8 mouse cellular contexts compared by ENCODE assay signal in genomic region chr11:79214015-79214418, GRCm38 (mm10). TPM values are rescaled to one million over a fixed set of nuclear protein-coding genes. Genes with fewer than 3 reads are reported as not detected.
DNase-seq lines count a peak whose midpoint lies in the region; ATAC-seq and TF ChIP-seq lines count a peak whose summit lies in the region.

No protein-coding gene starts in this region.

- no peak overlapping the region for H3K4me2 ChIP-seq in hindbrain, embryonic 11.5 days (replicated peaks; ENCODE audit: low read depth, low read length)
- 0 out of 2 replicates have a peak overlapping the region, but pooled peaks have one; percentile 11 for H3K4me2 ChIP-seq in lung, postnatal 0 days (replicated peaks; ENCODE audit: low read depth, low read length)

- peak; percentile 74 for DNase-seq in MEL-GATA-1-ER (ENCODE audit: extremely low read depth, low read depth)
- DNase-seq in cerebellum, adult 8-10 months = peak; percentile 90
- peak; percentile 57 to 95 for DNase-seq in frontal cortex, adult 2 months (ENCODE audit: extremely low spot score in 1 of 2, low spot score in 1 of 2)
- DNase-seq in hindbrain, embryonic 11.5 days (ENCODE audit: low spot score) = peak; percentile 93
- DNase-seq in layer of hippocampus, postnatal 10 days (ENCODE audit: low spot score in 2 of 2) = peak; percentile 96
- DNase-seq in lung, postnatal 0 days (ENCODE audit: low spot score) = peak; percentile 97
- DNase-seq in ovary, postnatal 10 days (ENCODE audit: low spot score) = peak; percentile 98
- DNase-seq in thymus, postnatal 10 days (ENCODE audit: low spot score in 2 of 2) = peak; percentile 83 to 96

- peak; percentile 51; the same call in 1 of the 2 replicates for ATAC-seq in hindbrain, embryonic 11.5 days (ENCODE audit: low FRiP score)
- ATAC-seq in lung, postnatal 0 days = peak; percentile 97

- TF ChIP-seq EP300 in lung, postnatal 0 days (IDR thresholded peaks at IDR 0.05) = peak; percentile 98

- H3K9ac ChIP-seq in hindbrain, embryonic 11.5 days (ENCODE audit: low read depth, low read length) = no peak overlapping the region
- no peak overlapping the region for H3K9ac ChIP-seq in lung, postnatal 0 days (replicated peaks; ENCODE audit: low read depth)

- TF ChIP-seq CTCF in lung, postnatal 0 days (IDR thresholded peaks at IDR 0.05) = peak; percentile 99

- no peak overlapping the region for H3K27ac ChIP-seq in hindbrain, embryonic 11.5 days (ENCODE audit: low read depth, low read length)
- peak overlapping the region; percentile 79 for H3K27ac ChIP-seq in lung, postnatal 0 days (ENCODE audit: low read length)

- no peak overlapping the region for H3K4me3 ChIP-seq in hindbrain, embryonic 11.5 days (ENCODE audit: low read depth, low read length)
- no peak overlapping the region for H3K4me3 ChIP-seq in lung, postnatal 0 days (ENCODE audit: low read depth, low read length)

- no peaks in the 10 kb centered on the region for H3K36me3 ChIP-seq in hindbrain, embryonic 11.5 days (ENCODE audit: control insufficient read depth, insufficient read depth, low read length)
- H3K36me3 ChIP-seq in lung, postnatal 0 days (ENCODE audit: insufficient read depth, low read length) = no peaks in the 10 kb centered on the region

- H3K9me3 ChIP-seq in hindbrain, embryonic 11.5 days (ENCODE audit: control insufficient read depth, low read length) = no peaks in the 10 kb centered on the region
- H3K9me3 ChIP-seq in lung, postnatal 0 days (ENCODE audit: low read length) = no peaks in the 10 kb centered on the region

- H3K4me1 ChIP-seq in hindbrain, embryonic 11.5 days (replicated peaks; ENCODE audit: control insufficient read depth, insufficient read depth, low read length) = no peaks in the 10 kb centered on the region
- peaks cover 3% of the 10 kb centered on the region; the same call in 1 of the 2 replicates for H3K4me1 ChIP-seq in lung, postnatal 0 days (ENCODE audit: insufficient read depth, low read depth, low read length)

- H3K27me3 ChIP-seq in hindbrain, embryonic 11.5 days (ENCODE audit: control insufficient read depth, insufficient read depth, low read length) = no peaks in the 10 kb centered on the region
- H3K27me3 ChIP-seq in lung, postnatal 0 days (replicated peaks; ENCODE audit: insufficient read depth, low read length) = no peaks in the 10 kb centered on the region

- WGBS in hindbrain, embryonic 11.5 days = 14% methylated on average over 14 of the region's 14 CpGs
- 5% methylated on average over 14 of the region's 14 CpGs for WGBS in lung, postnatal 0 days

RNA-seq across cellular contexts. Expression of gene Wsb1, which starts 40.5 kb away (rescaled TPM):
- 272 and 315 TPM in 2 replicates for polyA plus RNA-seq in frontal cortex, adult 2 months (2012; rRNA removed)
- polyA plus RNA-seq in hindbrain, embryonic 11.5 days (2014; fragmentation: Nextera tagmentation; extraction: Ambion mirVana) = 469 and 501 TPM in 2 replicates
- 100 to 1,000 TPM in 1 of 2 experiments, 10 to 100 TPM in 1; 93.4 to 122 TPM for total RNA-seq in layer of hippocampus, postnatal 10 days (2021)
- 134 and 144 TPM in 2 replicates for polyA plus RNA-seq in lung, postnatal 0 days (2015; fragmentation: Nextera tagmentation; extraction: Ambion mirVana)
